ENCODE assay signal across 8 mouse cellular contexts in genomic region chr2:35288758-35289635, GRCm38 (mm10). TPM values are rescaled to one million over a fixed set of nuclear protein-coding genes. Genes with fewer than 3 reads are reported as not detected.
DNase-seq lines count a peak whose midpoint lies in the region; ATAC-seq and TF ChIP-seq lines count a peak whose summit lies in the region.

No protein-coding gene starts in this region.

- DNase-seq in CD4-positive helper T cell, adult 2 months (ENCODE audit: low read depth, low spot score): peak; percentile 74
- DNase-seq in adrenal gland, postnatal 14 days: peak; percentile 86
- DNase-seq in embryo, embryonic 11.5 days (ENCODE audit: low read depth, low spot score): peak; percentile 56
- DNase-seq in heart, adult 8-10 months (ENCODE audit: low spot score): peak; percentile 77
- peak; percentile 81 for DNase-seq in kidney, postnatal 0 days (ENCODE audit: low spot score)
- DNase-seq in liver, embryonic 14.5 days (ENCODE audit: low read depth in 3 of 3, low spot score in 3 of 3): peak; percentile 50 to 56 (median 52)
- DNase-seq in testis, postnatal 10 days (ENCODE audit: low spot score): peak; percentile 89

- H3K9ac ChIP-seq in kidney, postnatal 0 days (ENCODE audit: low read depth, low read length): no peak overlapping the region
- H3K9ac ChIP-seq in liver, embryonic 14.5 days (replicated peaks): no peak overlapping the region
- H3K9ac ChIP-seq in neural tube, embryonic 14.5 days (replicated peaks; ENCODE audit: low read depth, low read length): no peak overlapping the region

- no peak overlapping the region for H3K4me2 ChIP-seq in kidney, postnatal 0 days (ENCODE audit: low read length)
- H3K4me2 ChIP-seq in liver, embryonic 14.5 days (ENCODE audit: low read depth): no peak overlapping the region
- H3K4me2 ChIP-seq in neural tube, embryonic 14.5 days (ENCODE audit: low read depth, low read length): no peak overlapping the region

- no peak overlapping the region for H3K4me3 ChIP-seq in kidney, postnatal 0 days (replicated peaks; ENCODE audit: low read depth, low read length)
- no peak overlapping the region for H3K4me3 ChIP-seq in liver, embryonic 14.5 days (ENCODE audit: insufficient read depth in 1 of 2, low read depth in 2 of 2, low read length in 2 of 2)
- H3K4me3 ChIP-seq in neural tube, embryonic 14.5 days (ENCODE audit: low read depth, low read length): no peak overlapping the region

- no peaks in the 10 kb centered on the region for H3K27me3 ChIP-seq in kidney, postnatal 0 days (ENCODE audit: insufficient read depth, low read length)
- H3K27me3 ChIP-seq in liver, embryonic 14.5 days (ENCODE audit: control insufficient read depth, insufficient read depth, low read length): no peaks in the 10 kb centered on the region
- no peaks in the 10 kb centered on the region for H3K27me3 ChIP-seq in neural tube, embryonic 14.5 days (ENCODE audit: control insufficient read depth, insufficient read depth, low read length)

- 40% methylated on average over 13 of the region's 13 CpGs for WGBS in kidney, postnatal 0 days
- WGBS in liver, embryonic 14.5 days (ENCODE audit: insufficient replicate concordance): 32% methylated on average over 13 of the region's 13 CpGs
- WGBS in neural tube, embryonic 14.5 days: 43% methylated on average over 13 of the region's 13 CpGs

- H3K4me1 ChIP-seq in kidney, postnatal 0 days (replicated peaks; ENCODE audit: insufficient read depth, low read length): no peaks in the 10 kb centered on the region
- no peaks in the 10 kb centered on the region for H3K4me1 ChIP-seq in liver, embryonic 14.5 days (replicated peaks; ENCODE audit: control insufficient read depth in 2 of 2, insufficient read depth in 2 of 2, low read length in 1 of 2)
- H3K4me1 ChIP-seq in neural tube, embryonic 14.5 days (ENCODE audit: control insufficient read depth, insufficient read depth, low read length): no peaks in the 10 kb centered on the region

- H3K9me3 ChIP-seq in kidney, postnatal 0 days (replicated peaks; ENCODE audit: low read length): no peaks in the 10 kb centered on the region
- no peaks in the 10 kb centered on the region for H3K9me3 ChIP-seq in liver, embryonic 14.5 days (ENCODE audit: control insufficient read depth, low read length)
- no peaks in the 10 kb centered on the region for H3K9me3 ChIP-seq in neural tube, embryonic 14.5 days (ENCODE audit: control insufficient read depth, low read length)

- peak; percentile 94 for TF ChIP-seq CTCF in kidney, postnatal 0 days (IDR thresholded peaks at IDR 0.05; ENCODE audit: low read depth)
- peak; percentile 93 for TF ChIP-seq CTCF in liver, embryonic 14.5 days (IDR thresholded peaks at IDR 0.05; ENCODE audit: low read depth)

- no peak for TF ChIP-seq EP300 in liver, embryonic 14.5 days (IDR thresholded peaks at IDR 0.05; ENCODE audit: low read depth)

- peak; percentile 53 for ATAC-seq in kidney, postnatal 0 days (replicated peaks; ENCODE audit: low FRiP score, low read depth)
- 0 out of 2 replicates have a peak, but pooled peaks have one; percentile 22 for ATAC-seq in liver, embryonic 14.5 days (ENCODE audit: insufficient read depth)
- ATAC-seq in neural tube, embryonic 14.5 days (ENCODE audit: low read depth): peak; percentile 36

- H3K27ac ChIP-seq in kidney, postnatal 0 days: no peak overlapping the region
- H3K27ac ChIP-seq in liver, embryonic 14.5 days: no peak overlapping the region
- no peak overlapping the region for H3K27ac ChIP-seq in neural tube, embryonic 14.5 days (ENCODE audit: low read depth, low read length)

- 0 out of 2 replicates have a peak, but pooled peaks cover 12% of the 10 kb centered on the region for H3K36me3 ChIP-seq in kidney, postnatal 0 days (ENCODE audit: insufficient read depth, low read length)
- no peaks in the 10 kb centered on the region for H3K36me3 ChIP-seq in liver, embryonic 14.5 days (replicated peaks; ENCODE audit: control insufficient read depth, insufficient read depth, low read depth)
- H3K36me3 ChIP-seq in neural tube, embryonic 14.5 days (ENCODE audit: control insufficient read depth, insufficient read depth, low read length): no peaks in the 10 kb centered on the region

RNA-seq across cellular contexts. Expression of gene Gsn, which starts 32.8 kb away (rescaled TPM):
- 179 and 208 TPM in 2 replicates for total RNA-seq in adrenal gland, postnatal 14 days (2021)
- total RNA-seq in heart, adult 8-10 months (2022): 100 to 1,000 TPM; 584 to 827 (median 671) TPM
- 158 and 159 TPM in 2 replicates for polyA plus RNA-seq in kidney, postnatal 0 days (2015; fragmentation: Nextera tagmentation; extraction: Ambion mirVana)
- 71.0 and 81.0 TPM in 2 replicates for polyA plus RNA-seq in liver, embryonic 14.5 days (2012; rRNA removed)
- 83.0 and 115 TPM in 2 replicates for polyA plus RNA-seq in liver, embryonic 14.5 days (2014; fragmentation: Nextera tagmentation; extraction: Ambion mirVana)
- polyA plus RNA-seq in neural tube, embryonic 14.5 days (2014; fragmentation: Nextera tagmentation; extraction: Ambion mirVana): 19.3 and 38.1 TPM in 2 replicates

RNA-seq across cellular contexts. Expression of gene Stom, which starts 47.8 kb away (rescaled TPM):
- 76.9 and 78.7 TPM in 2 replicates for total RNA-seq in adrenal gland, postnatal 14 days (2021)
- total RNA-seq in heart, adult 8-10 months (2022): 100 to 1,000 TPM in 2 of 4 experiments, 10 to 100 TPM in 2; 83.8 to 137 (median 102) TPM
- 29.7 and 31.4 TPM in 2 replicates for polyA plus RNA-seq in kidney, postnatal 0 days (2015; fragmentation: Nextera tagmentation; extraction: Ambion mirVana)
- 68.4 and 77.0 TPM in 2 replicates for polyA plus RNA-seq in liver, embryonic 14.5 days (2012; rRNA removed)
- 149 and 166 TPM in 2 replicates for polyA plus RNA-seq in liver, embryonic 14.5 days (2014; fragmentation: Nextera tagmentation; extraction: Ambion mirVana)
- 14.2 and 20.8 TPM in 2 replicates for polyA plus RNA-seq in neural tube, embryonic 14.5 days (2014; fragmentation: Nextera tagmentation; extraction: Ambion mirVana)
